Mouse (Mus musculus) small intestine, adult 2 months (tissue): ENCODE results near the gene Grb10.

Source experiments
- CTCF ChIP-seq: fragments of 200-500 bp; IDR thresholded peaks from 2 replicates; pipeline ENCODE4 v1.5.1; 2012; ENCODE audit warnings: low read depth, mild to moderate bottlenecking, control low read depth, inconsistent platforms, low read length, moderate library complexity, mixed read lengths; ENCODE audit not compliant: insufficient replicate concordance, insufficient read length; ENCODE audit errors: extremely low read depth
- POLR2A ChIP-seq: fragments of 200-500 bp; IDR thresholded peaks from 2 replicates; pipeline ENCODE4 v1.6.1; 2012; ENCODE audit warnings: low read depth, mild to moderate bottlenecking, control low read depth, inconsistent platforms, low read length, moderate library complexity

DNA sequence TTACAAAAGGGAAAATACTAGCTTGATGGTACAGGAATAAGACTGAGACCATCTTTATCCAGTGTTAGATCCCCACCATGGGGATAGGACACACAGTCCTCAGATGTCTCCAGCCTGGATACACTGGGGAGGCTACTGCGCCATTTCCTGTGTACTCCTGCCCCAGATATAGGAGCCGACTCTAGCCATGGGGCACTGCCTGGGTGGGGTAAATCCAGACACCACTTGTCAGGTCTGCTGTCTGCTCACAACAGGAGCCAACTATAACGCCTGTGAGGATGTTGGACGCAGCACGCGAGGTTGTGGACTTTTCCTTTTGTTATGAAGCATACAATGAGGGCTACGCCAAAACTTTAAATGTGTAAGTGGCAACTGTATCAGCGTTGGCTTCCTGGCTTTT lies 103.7 kb downstream of the Grb10 start:
- TF ChIP-seq CTCF (no peak), POLR2A (no peak)
